Mouse (Mus musculus) heart, postnatal 0 days (tissue): ENCODE data around the gene Sv2b. TPM values are rescaled to one million over a fixed set of nuclear protein-coding genes. Genes with fewer than 3 reads are reported as not detected.

ENCODE experiments used
- ATAC-seq: fragments of 200-750 bp; cut with Nextera tagmentation; 2 replicates; pipeline ENCODE4 v1.8.0; 2017; ENCODE audit warnings: low read depth, moderate number of reproducible peaks, moderate library complexity; ENCODE audit not compliant: insufficient read depth
- DNase-seq: peaks from one replicate; pipeline ENCODE4 v3.0.0-alpha.2; 2016; ENCODE audit warnings: low spot score
- H3K27ac ChIP-seq: fragments of 300-500 bp; sonication (generic); 2 replicates; pipeline ENCODE4 v1.5.1; 2014; ENCODE audit warnings: low read depth, mild to moderate bottlenecking
- H3K27me3 ChIP-seq: fragments of 300-500 bp; sonication (generic); 2 replicates; pipeline ENCODE4 v1.6.1; 2014; ENCODE audit warnings: low read length, mixed read lengths; ENCODE audit not compliant: control insufficient read depth, insufficient read depth
- H3K36me3 ChIP-seq: fragments of 300-500 bp; sonication (generic); replicated peaks from 2 replicates; pipeline ENCODE4 v1.6.1; 2014; ENCODE audit warnings: low read length, mixed read lengths; ENCODE audit not compliant: control insufficient read depth, insufficient read depth
- H3K4me1 ChIP-seq: fragments of 300-500 bp; sonication (generic); 2 replicates; pipeline ENCODE4 v1.6.1; 2014; ENCODE audit warnings: antibody characterized with exemption; ENCODE audit not compliant: control insufficient read depth, insufficient read depth
- H3K4me2 ChIP-seq: fragments of 300-500 bp; sonication (generic); 2 replicates; pipeline ENCODE4 v1.6.1; 2014; ENCODE audit warnings: low read depth, mild to moderate bottlenecking, low read length, moderate library complexity
- H3K4me3 ChIP-seq: fragments of 300-500 bp; sonication (generic); 2 replicates; pipeline ENCODE4 v1.5.1; 2014; ENCODE audit warnings: low read depth, low read length
- H3K9ac ChIP-seq: fragments of 300-500 bp; sonication (generic); replicated peaks from 2 replicates; pipeline ENCODE4 v1.6.1; 2014; ENCODE audit warnings: low read depth, low read length, mixed read lengths
- H3K9me3 ChIP-seq: fragments of 300-500 bp; sonication (generic); replicated peaks from 2 replicates; pipeline ENCODE4 v1.6.1; 2016; ENCODE audit warnings: low read length; ENCODE audit not compliant: control insufficient read depth
- CTCF ChIP-seq: IDR thresholded peaks from 2 replicates; pipeline ENCODE4 v1.5.1; 2016; ENCODE audit warnings: antibody characterized with exemption, control low read depth, low read depth
- EP300 ChIP-seq: IDR thresholded peaks from 2 replicates; pipeline ENCODE4 v1.6.1; 2016; ENCODE audit warnings: antibody characterized with exemption, low read depth
- WGBS: fragments of 180-500 bp; shearing (Covaris S2); extraction: QIAGEN DNeasy Blood & Tissue Kit; methylation state at CpG from one replicate; pipeline ENCODE4 v1.1.7; 2014; 5-methylcytosine and 5-hydroxymethylcytosine counted together
- polyA plus RNA-seq: library from polyadenylated mRNA; unstranded; fragments of >200 nt; fragmentation: Nextera tagmentation; extraction: Ambion mirVana; gene quantifications from 2 replicates; pipeline ENCODE4 v1.2.1, GENCODE M21; 2015
- total RNA-seq: library from RNA; depleted of rRNA; stranded (reverse); fragments of >200 nt; gene quantifications from 2 replicates; pipeline ENCODE4 v1.2.3, GENCODE M21; 2014; ENCODE audit warnings: low replicate concordance

The Sv2b gene
- total and polyA plus RNA-seq, 2 experiments from 2014 or later: 0.23 to 0.73 TPM

DNA sequence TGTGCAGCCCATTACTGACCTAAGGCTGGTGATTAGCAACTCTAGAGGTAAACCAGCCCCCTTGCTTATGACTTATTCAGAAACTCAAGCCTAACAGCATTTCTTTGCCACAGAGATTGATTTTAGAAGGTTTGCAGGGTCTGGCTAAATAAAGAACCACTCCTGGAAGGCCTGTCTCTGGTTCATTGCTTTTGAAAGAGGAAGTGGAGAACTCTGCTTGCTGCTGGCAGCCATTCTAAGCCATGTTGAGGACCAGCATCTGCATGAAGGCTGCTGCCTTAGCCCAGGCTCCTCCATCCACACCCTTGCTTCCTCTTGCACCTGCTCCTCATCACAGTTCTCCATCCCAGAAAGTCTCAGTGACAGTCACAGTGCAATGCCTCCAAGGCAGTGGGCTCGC lies 9.3 kb upstream of the Sv2b start:
- H3K36me3 ChIP-seq: no peaks in the 10 kb centered on the region
- no peaks in the 10 kb centered on the region for H3K4me1 ChIP-seq
- no peak for TF ChIP-seq CTCF
- no peak for TF ChIP-seq EP300
- DNase-seq: no peak
- no peak overlapping the region for H3K4me2 ChIP-seq
- ATAC-seq: no peak
- WGBS: 59% methylated on average over 1 of the region's 1 CpGs
- no peaks in the 10 kb centered on the region for H3K27me3 ChIP-seq
- H3K9me3 ChIP-seq: no peaks in the 10 kb centered on the region
- no peak overlapping the region for H3K4me3 ChIP-seq
- no peak overlapping the region for H3K9ac ChIP-seq
- no peak overlapping the region for H3K27ac ChIP-seq

DNA sequence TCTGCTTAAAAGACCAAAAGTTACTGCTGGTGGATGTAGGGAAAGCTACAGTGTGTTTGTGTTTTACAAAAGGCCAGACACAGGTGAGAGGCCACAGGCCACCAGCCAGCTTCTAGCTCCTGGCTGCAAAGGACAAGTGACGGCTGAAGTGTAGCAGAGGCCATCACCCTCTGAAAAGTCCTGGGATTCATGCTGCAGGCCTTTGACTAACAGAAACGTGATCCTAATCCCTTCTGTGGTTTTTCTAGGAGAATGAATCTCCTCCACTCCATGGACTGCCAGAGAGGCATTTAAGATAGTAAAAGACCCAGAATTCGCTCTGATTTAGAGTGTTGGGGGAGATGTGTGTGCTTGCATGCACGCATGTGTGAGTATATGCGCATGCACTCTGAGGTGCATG lies 5.8 kb upstream of the Sv2b start:
- Histone ChIP-seq H3K4me1 (no peaks in the 10 kb centered on the region), H3K27ac (no peak overlapping the region), H3K27me3 (peaks cover 5% of the 10 kb centered on the region; the same call in 1 of the 2 replicates), H3K4me2 (no peak overlapping the region), H3K4me3 (no peak overlapping the region), H3K9me3 (no peaks in the 10 kb centered on the region), H3K36me3 (no peaks in the 10 kb centered on the region), H3K9ac (no peak overlapping the region)
- no peak for DNase-seq
- ATAC-seq: no peak
- WGBS: 65% methylated on average over 5 of the region's 5 CpGs
- TF ChIP-seq EP300 (no peak), CTCF (no peak)

DNA sequence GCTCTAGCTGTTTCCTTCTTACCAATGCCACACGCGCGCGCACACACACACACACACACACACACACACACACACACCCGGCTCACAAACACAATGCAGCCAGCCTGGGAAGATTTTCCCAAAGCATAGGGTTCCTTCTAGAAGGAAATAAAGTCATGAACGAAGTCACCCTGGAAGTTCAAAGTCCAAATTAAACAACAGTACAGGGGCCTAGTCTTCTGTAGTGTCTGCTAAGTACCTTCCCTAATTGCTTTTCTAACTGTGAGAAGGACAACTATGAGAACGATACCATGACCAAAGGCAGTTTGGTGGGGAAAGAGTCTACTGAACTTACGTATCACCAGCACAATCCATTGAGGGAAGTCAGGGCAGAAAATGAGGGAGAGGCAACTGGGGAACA lies 508 bp upstream of the Sv2b start:
- Histone ChIP-seq H3K9me3 (no peaks in the 10 kb centered on the region), H3K27me3 (peaks cover 36% of the 10 kb centered on the region), H3K27ac (no peak overlapping the region), H3K9ac (no peak overlapping the region), H3K4me2 (no peak overlapping the region), H3K4me3 (no peak overlapping the region), H3K36me3 (no peaks in the 10 kb centered on the region), H3K4me1 (peaks cover 8% of the 10 kb centered on the region; the same call in 1 of the 2 replicates)
- ATAC-seq (no peak), DNase-seq (no peak)
- TF ChIP-seq EP300 (no peak), CTCF (no peak)
- 80% methylated on average over 8 of the region's 8 CpGs for WGBS

DNA sequence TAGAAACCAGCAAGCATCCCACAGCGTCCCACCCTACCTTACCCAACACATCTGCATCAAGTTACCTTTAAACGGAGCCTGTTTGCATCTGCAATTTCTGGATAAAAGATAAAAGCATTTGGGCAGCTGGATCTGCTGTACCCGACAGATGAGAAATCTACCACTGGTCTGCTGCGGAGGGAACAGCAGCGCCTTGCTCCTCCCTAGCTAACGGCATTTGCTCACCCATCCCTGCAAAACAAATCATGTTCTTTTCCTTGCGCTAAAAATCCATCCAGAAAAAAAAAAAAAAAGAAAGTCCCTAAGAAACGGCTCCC lies 964 bp downstream of the Sv2b start:
- no peak for TF ChIP-seq EP300
- TF ChIP-seq CTCF: no peak
- DNase-seq (no peak), ATAC-seq (no peak)
- Histone ChIP-seq H3K4me3 (peak overlapping the region; percentile 49), H3K27ac (no peak overlapping the region), H3K27me3 (peaks cover 41% of the 10 kb centered on the region), H3K4me1 (peaks cover 8% of the 10 kb centered on the region; the same call in 1 of the 2 replicates), H3K9me3 (no peaks in the 10 kb centered on the region), H3K36me3 (no peaks in the 10 kb centered on the region), H3K9ac (no peak overlapping the region), H3K4me2 (peak overlapping the region; percentile 89)
- WGBS: 8% methylated on average over 8 of the region's 8 CpGs

DNA sequence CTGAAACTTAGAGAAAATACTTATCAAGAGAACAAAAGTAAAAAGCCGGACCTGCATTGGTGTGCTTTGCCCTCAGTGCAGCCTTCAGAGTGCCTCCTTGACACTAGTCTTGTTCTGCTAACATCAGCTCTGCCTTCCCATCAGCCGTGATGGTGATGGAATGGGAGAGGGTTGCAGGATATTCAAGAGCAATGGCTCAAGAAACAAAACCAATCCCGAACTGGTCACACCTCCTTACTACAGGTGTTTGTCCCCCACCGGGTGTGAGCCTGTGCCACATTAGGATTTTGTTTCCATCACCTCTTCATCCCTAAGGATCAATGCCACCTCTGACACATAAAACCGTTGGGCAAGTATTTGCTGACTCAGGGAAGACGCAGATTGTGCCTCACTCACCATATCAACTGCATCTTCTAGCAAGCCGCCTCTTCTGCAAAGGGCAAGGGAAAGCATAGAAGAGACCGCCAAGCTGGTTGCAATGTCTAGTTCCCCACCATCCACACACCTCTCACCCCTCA lies 1.4 kb downstream of the Sv2b start:
- Histone ChIP-seq H3K36me3 (no peaks in the 10 kb centered on the region), H3K27ac (no peak overlapping the region), H3K27me3 (peaks cover 41% of the 10 kb centered on the region), H3K9ac (no peak overlapping the region), H3K9me3 (no peaks in the 10 kb centered on the region), H3K4me1 (peaks cover 8% of the 10 kb centered on the region; the same call in 1 of the 2 replicates), H3K4me3 (no peak overlapping the region), H3K4me2 (peak overlapping the region; percentile 89; the same call in 1 of the 2 replicates)
- DNase-seq (no peak), ATAC-seq (no peak)
- 56% methylated on average over 8 of the region's 8 CpGs for WGBS
- TF ChIP-seq EP300 (no peak), CTCF (no peak)

DNA sequence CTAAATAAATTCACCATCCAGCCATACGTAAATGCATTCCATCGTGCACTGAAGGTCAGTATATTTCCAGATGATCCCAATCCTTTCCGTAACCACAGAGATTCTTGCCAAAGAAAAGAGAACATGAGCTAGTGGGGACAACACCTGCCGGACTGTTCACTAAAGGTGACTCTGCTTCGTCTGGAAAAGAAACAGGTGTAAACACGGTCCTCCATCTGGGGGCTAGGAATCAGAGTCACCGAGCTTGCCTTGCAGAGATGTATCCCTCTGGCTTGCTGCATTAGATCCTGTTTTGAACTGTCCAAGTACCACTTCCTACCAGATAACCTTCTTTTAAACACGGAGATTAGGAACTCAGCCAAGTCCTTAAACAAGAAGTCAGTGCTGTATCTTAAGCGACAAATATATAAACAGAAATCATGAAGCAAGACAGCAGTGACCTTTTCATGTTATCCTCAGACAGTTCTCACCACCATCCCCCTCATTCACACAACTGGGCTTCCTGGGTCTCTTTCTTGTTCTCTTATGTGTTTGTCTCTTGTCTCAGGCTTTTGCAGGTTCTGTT lies 3.1 kb downstream of the Sv2b start:
- Histone ChIP-seq H3K9me3 (no peaks in the 10 kb centered on the region), H3K27me3 (peaks cover 41% of the 10 kb centered on the region), H3K4me2 (no peak overlapping the region), H3K4me3 (no peak overlapping the region), H3K27ac (no peak overlapping the region), H3K36me3 (no peaks in the 10 kb centered on the region), H3K9ac (no peak overlapping the region), H3K4me1 (peaks cover 8% of the 10 kb centered on the region; the same call in 1 of the 2 replicates)
- TF ChIP-seq EP300: no peak
- TF ChIP-seq CTCF: no peak
- ATAC-seq (no peak), DNase-seq (no peak)
- 45% methylated on average over 9 of the region's 9 CpGs for WGBS
